Mouse (Mus musculus): ENCODE results near the gene Cacng3. TPM values are rescaled to one million over a fixed set of nuclear protein-coding genes. Genes with fewer than 3 reads are reported as not detected.

The Cacng3 gene
- polyA plus RNA-seq, 1 experiment: not detected

GRCm38 (mm10) chr7:122656671-122657070 is 13.6 kb upstream of the Cacng3 start:
- Histone ChIP-seq H3K79me3 (ENCODE audit: low read depth) (no peaks in the 10 kb centered on the region), H3K27me3 (ENCODE audit: control insufficient read depth, insufficient read depth, insufficient read length) (peaks cover 7% of the 10 kb centered on the region), H3ac (ENCODE audit: control insufficient read depth, insufficient read length, low read depth) (no peak overlapping the region), H3K36me3 (ENCODE audit: control insufficient read depth, insufficient read depth) (no peaks in the 10 kb centered on the region), H3K79me2 (ENCODE audit: control insufficient read depth, insufficient read depth) (no peaks in the 10 kb centered on the region), H3K4me3 (ENCODE audit: insufficient read depth, poor library complexity, severe bottlenecking) (no peak overlapping the region)
- TF ChIP-seq MYOG (IDR thresholded peaks at IDR 0.05; ENCODE audit: control insufficient read depth, extremely low read depth, insufficient read length) (no peak), USF1 (IDR thresholded peaks at IDR 0.05; ENCODE audit: low read depth) (no peak), FOSL1 (IDR thresholded peaks at IDR 0.05; ENCODE audit: insufficient read depth, low read length, poor library complexity, severe bottlenecking) (no peak), MAX (IDR thresholded peaks at IDR 0.05) (no peak), CTCF (IDR thresholded peaks at IDR 0.05; ENCODE audit: control insufficient read depth, insufficient read depth, insufficient read length) (no peak), MYOD1 (IDR thresholded peaks at IDR 0.05; ENCODE audit: control insufficient read depth, insufficient read length, low read depth) (no peak), CEBPB (IDR thresholded peaks at IDR 0.05; ENCODE audit: low read depth) (no peak)

DNA sequence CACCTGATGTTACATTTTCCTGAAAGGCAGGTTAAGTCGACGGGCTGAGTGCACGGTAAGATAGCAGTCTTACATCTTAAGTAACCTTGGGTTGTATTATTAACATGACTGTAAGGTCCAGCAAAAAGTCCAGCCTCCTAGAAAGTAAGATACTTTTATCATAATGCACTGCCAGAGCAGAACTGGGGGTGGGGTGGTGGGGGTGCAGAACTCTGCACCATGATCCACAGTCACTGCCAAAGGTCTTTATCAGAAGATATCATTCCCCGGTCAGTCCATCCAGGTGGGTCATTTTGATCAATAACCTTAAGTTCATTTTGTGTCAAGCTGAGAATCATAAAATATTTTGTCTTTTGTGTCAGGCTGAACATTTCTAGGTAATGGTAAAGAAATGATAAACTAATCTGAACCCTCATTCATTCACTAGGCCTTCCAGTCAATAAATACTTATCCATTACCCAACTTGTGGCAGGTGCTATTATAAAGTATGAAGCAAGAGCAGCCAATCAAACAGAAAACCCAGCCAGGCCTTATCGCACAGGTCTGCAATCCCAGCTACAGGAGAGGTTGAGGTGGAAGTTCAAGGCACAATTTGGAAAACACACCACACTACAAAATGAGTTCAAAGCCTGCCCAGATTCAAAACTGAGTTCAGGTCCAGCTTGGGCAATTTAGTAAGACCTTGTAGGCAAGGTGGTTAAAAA is 12.7 kb upstream of the Cacng3 start:
- no peak overlapping the region for H3ac ChIP-seq (ENCODE audit: control insufficient read depth, insufficient read length, low read depth)
- H3K36me3 ChIP-seq (ENCODE audit: control insufficient read depth, insufficient read depth): no peaks in the 10 kb centered on the region
- H3K79me2 ChIP-seq (ENCODE audit: control insufficient read depth, insufficient read depth): no peaks in the 10 kb centered on the region
- TF ChIP-seq MAX (IDR thresholded peaks at IDR 0.05) (no peak), FOSL1 (IDR thresholded peaks at IDR 0.05; ENCODE audit: insufficient read depth, low read length, poor library complexity, severe bottlenecking) (no peak), MYOD1 (IDR thresholded peaks at IDR 0.05; ENCODE audit: control insufficient read depth, insufficient read length, low read depth) (no peak), CTCF (IDR thresholded peaks at IDR 0.05; ENCODE audit: control insufficient read depth, insufficient read depth, insufficient read length) (no peak), MYOG (IDR thresholded peaks at IDR 0.05; ENCODE audit: control insufficient read depth, extremely low read depth, insufficient read length) (no peak), USF1 (IDR thresholded peaks at IDR 0.05; ENCODE audit: low read depth) (no peak), CEBPB (IDR thresholded peaks at IDR 0.05; ENCODE audit: low read depth) (no peak)
- H3K79me3 ChIP-seq (ENCODE audit: low read depth): no peaks in the 10 kb centered on the region
- no peak overlapping the region for H3K4me3 ChIP-seq (ENCODE audit: insufficient read depth, poor library complexity, severe bottlenecking)
- H3K27me3 ChIP-seq (ENCODE audit: control insufficient read depth, insufficient read depth, insufficient read length): peaks cover 7% of the 10 kb centered on the region

DNA sequence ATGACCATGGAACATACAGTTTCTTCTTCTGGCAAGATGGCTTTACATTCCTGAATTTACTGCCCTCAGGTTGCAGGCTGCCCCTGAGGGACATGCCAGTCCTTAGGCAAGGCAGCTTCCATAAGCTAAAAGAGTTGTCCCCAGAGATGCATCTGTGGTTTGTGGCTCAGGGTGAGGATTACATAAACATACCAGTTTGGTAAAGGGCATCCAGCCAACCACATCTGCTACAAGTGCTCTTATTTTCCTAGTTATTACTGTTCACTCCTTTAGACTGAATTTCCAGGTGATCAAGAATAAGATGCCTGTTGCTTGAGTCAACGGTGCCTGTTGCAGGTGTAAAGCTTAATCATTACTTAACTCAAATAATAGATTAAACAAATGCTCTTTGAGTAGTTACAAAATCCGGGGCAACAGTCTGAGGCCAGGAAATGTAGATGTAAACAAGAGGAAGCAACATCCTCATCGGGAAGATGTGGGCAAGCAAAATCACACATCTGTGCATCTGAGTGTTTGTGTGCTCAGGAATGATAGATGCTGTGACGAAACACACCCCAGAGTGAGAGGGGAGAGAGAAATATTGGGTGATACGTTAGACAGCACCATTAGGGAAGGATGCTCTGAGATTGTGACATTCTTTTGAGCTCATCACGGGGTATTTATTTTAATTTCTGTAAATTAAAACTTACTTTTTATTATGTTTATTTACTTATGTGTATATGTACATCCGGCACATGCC is 4.8 kb upstream of the Cacng3 start:
- Histone ChIP-seq H3K79me3 (ENCODE audit: low read depth) (no peaks in the 10 kb centered on the region), H3ac (ENCODE audit: control insufficient read depth, insufficient read length, low read depth) (no peak overlapping the region), H3K27me3 (ENCODE audit: control insufficient read depth, insufficient read depth, insufficient read length) (peaks cover 3% of the 10 kb centered on the region), H3K4me3 (ENCODE audit: insufficient read depth, poor library complexity, severe bottlenecking) (no peak overlapping the region), H3K36me3 (ENCODE audit: control insufficient read depth, insufficient read depth) (no peaks in the 10 kb centered on the region), H3K79me2 (ENCODE audit: control insufficient read depth, insufficient read depth) (no peaks in the 10 kb centered on the region)
- TF ChIP-seq MAX (IDR thresholded peaks at IDR 0.05) (no peak), CEBPB (IDR thresholded peaks at IDR 0.05; ENCODE audit: low read depth) (no peak), CTCF (IDR thresholded peaks at IDR 0.05; ENCODE audit: control insufficient read depth, insufficient read depth, insufficient read length) (no peak), FOSL1 (IDR thresholded peaks at IDR 0.05; ENCODE audit: insufficient read depth, low read length, poor library complexity, severe bottlenecking) (no peak), USF1 (IDR thresholded peaks at IDR 0.05; ENCODE audit: low read depth) (no peak)

DNA sequence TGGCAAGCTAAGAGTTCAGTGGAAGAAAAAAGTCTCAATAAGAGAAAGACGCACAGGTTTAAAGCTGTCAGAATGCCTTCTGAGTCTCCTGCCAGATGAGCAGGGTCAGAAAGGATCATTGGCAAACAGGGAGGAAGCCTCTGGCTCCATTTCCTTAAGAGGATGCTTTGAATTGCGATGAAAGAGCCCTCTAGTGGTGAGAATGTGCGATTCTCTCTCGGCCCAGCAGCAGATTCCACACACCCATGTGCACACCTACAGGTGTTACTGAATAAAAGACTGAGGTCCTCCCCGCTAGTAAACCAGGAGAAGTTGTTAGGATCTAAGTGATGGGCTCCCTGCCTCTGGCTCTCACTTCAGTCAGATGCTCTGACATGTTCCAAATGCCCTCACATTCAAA is 2.4 kb upstream of the Cacng3 start:
- Histone ChIP-seq H3K4me3 (ENCODE audit: insufficient read depth, poor library complexity, severe bottlenecking) (no peak overlapping the region), H3K79me2 (ENCODE audit: control insufficient read depth, insufficient read depth) (no peaks in the 10 kb centered on the region), H3K27me3 (ENCODE audit: control insufficient read depth, insufficient read depth, insufficient read length) (peaks cover 3% of the 10 kb centered on the region), H3K79me3 (ENCODE audit: low read depth) (no peaks in the 10 kb centered on the region), H3ac (ENCODE audit: control insufficient read depth, insufficient read length, low read depth) (no peak overlapping the region), H3K36me3 (ENCODE audit: control insufficient read depth, insufficient read depth) (no peaks in the 10 kb centered on the region)
- TF ChIP-seq MYOD1 (IDR thresholded peaks at IDR 0.05; ENCODE audit: control insufficient read depth, insufficient read length, low read depth) (no peak), CEBPB (IDR thresholded peaks at IDR 0.05; ENCODE audit: low read depth) (no peak), FOSL1 (IDR thresholded peaks at IDR 0.05; ENCODE audit: insufficient read depth, low read length, poor library complexity, severe bottlenecking) (no peak), CTCF (IDR thresholded peaks at IDR 0.05; ENCODE audit: control insufficient read depth, insufficient read depth, insufficient read length) (no peak), MYOG (IDR thresholded peaks at IDR 0.05; ENCODE audit: control insufficient read depth, extremely low read depth, insufficient read length) (no peak), USF1 (IDR thresholded peaks at IDR 0.05; ENCODE audit: low read depth) (no peak)

- no peak overlapping the region for H3ac ChIP-seq (ENCODE audit: control insufficient read depth, insufficient read length, low read depth)
- H3K4me3 ChIP-seq (ENCODE audit: insufficient read depth, poor library complexity, severe bottlenecking): no peak overlapping the region
- no peaks in the 10 kb centered on the region for H3K27me3 ChIP-seq (ENCODE audit: control insufficient read depth, insufficient read depth, insufficient read length)
- H3K79me3 ChIP-seq (ENCODE audit: low read depth): no peaks in the 10 kb centered on the region
- no peak for TF ChIP-seq MYOG (IDR thresholded peaks at IDR 0.05; ENCODE audit: control insufficient read depth, extremely low read depth, insufficient read length)
- no peak for TF ChIP-seq MAX (IDR thresholded peaks at IDR 0.05)
- no peak for TF ChIP-seq MYOD1 (IDR thresholded peaks at IDR 0.05; ENCODE audit: control insufficient read depth, insufficient read length, low read depth)
- no peak for TF ChIP-seq CEBPB (IDR thresholded peaks at IDR 0.05; ENCODE audit: low read depth)
- no peak for TF ChIP-seq CTCF (IDR thresholded peaks at IDR 0.05; ENCODE audit: control insufficient read depth, insufficient read depth, insufficient read length)
- no peak for TF ChIP-seq USF1 (IDR thresholded peaks at IDR 0.05; ENCODE audit: low read depth)
- no peak for TF ChIP-seq FOSL1 (IDR thresholded peaks at IDR 0.05; ENCODE audit: insufficient read depth, low read length, poor library complexity, severe bottlenecking)
- H3K36me3 ChIP-seq (ENCODE audit: control insufficient read depth, insufficient read depth): no peaks in the 10 kb centered on the region
- no peaks in the 10 kb centered on the region for H3K79me2 ChIP-seq (ENCODE audit: control insufficient read depth, insufficient read depth)
Observed at GRCm38 (mm10) chr7:122670873-122671641, 765 bp downstream of the Cacng3 start.

Measured in C2C12 (cell line).